Mouse (Mus musculus): ENCODE results near the gene Ampd3. TPM values are rescaled to one million over a fixed set of nuclear protein-coding genes. Genes with fewer than 3 reads are reported as not detected.

Gene Ampd3
- polyA plus RNA-seq, 1 experiment: 1.6 TPM

GRCm38 (mm10) chr7:110739764-110740163 is 28.2 kb upstream of the Ampd3 start:
- no peak overlapping the region for H3K4me3 ChIP-seq (replicated peaks)
- H3K4me1 ChIP-seq: peaks cover 4% of the 10 kb centered on the region
- peaks cover 49% of the 10 kb centered on the region for H3K27me3 ChIP-seq (replicated peaks)
- H3K36me3 ChIP-seq (replicated peaks; ENCODE audit: low read length): no peaks in the 10 kb centered on the region
- TF ChIP-seq GATA1 (IDR thresholded peaks at IDR 0.05; ENCODE audit: borderline replicate concordance, low read length) (no peak), FLI1 (IDR thresholded peaks at IDR 0.05; ENCODE audit: low read length) (no peak)
- H3K9me3 ChIP-seq: peaks cover 30% of the 10 kb centered on the region

DNA sequence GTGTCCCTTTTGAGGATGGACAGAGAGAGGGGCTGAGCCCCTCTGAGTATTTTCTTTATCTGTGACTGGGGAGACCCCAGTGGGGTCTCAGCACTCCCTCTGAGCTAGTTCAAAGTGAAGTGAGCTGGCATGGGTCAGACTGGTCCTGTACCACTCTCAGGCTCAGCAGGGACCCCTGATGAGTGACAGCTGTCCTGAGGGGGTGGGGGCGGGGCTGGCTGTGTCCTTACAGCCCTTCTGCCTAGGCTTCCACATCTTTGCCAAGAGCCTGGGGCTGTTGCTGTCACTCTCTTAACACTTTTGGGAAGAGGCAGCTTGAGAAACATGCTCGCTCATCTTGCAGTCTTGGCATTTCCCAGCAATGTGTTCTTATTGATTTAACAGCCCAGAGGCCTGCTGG is 27.8 kb upstream of the Ampd3 start:
- Histone ChIP-seq H3K9me3 (peaks cover 30% of the 10 kb centered on the region), H3K27me3 (replicated peaks) (peaks cover 52% of the 10 kb centered on the region), H3K4me1 (peaks cover 4% of the 10 kb centered on the region), H3K4me3 (replicated peaks) (no peak overlapping the region), H3K36me3 (replicated peaks; ENCODE audit: low read length) (no peaks in the 10 kb centered on the region)
- TF ChIP-seq FLI1 (IDR thresholded peaks at IDR 0.05; ENCODE audit: low read length) (no peak), GATA1 (IDR thresholded peaks at IDR 0.05; ENCODE audit: borderline replicate concordance, low read length) (no peak)

DNA sequence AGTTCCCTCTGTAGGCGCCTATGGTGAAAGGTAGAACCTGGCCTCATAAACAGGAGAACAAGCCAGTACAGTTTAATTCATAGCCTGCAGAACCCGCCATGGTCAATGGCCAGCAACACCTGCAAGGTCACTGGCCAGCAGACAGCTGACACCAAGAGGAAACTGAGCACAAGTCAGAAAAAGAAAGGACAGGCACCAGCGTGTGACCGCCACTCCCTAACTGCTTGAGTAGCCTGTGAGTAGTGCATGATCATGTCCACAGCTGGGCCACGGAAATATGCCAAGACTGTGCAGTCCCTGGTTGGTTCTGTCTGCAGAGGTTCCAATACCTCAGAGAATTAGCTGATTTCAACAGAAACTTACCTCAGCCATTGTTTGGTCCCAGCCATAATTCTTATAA is 26.0 kb upstream of the Ampd3 start:
- H3K9me3 ChIP-seq: peaks cover 16% of the 10 kb centered on the region
- no peak overlapping the region for H3K4me3 ChIP-seq (replicated peaks)
- H3K36me3 ChIP-seq (replicated peaks; ENCODE audit: low read length): no peaks in the 10 kb centered on the region
- peaks cover 4% of the 10 kb centered on the region for H3K4me1 ChIP-seq
- peaks cover 57% of the 10 kb centered on the region for H3K27me3 ChIP-seq (replicated peaks)
- TF ChIP-seq GATA1 (IDR thresholded peaks at IDR 0.05; ENCODE audit: borderline replicate concordance, low read length) (no peak), FLI1 (IDR thresholded peaks at IDR 0.05; ENCODE audit: low read length) (no peak)

- no peaks in the 10 kb centered on the region for H3K36me3 ChIP-seq (replicated peaks; ENCODE audit: low read length)
- H3K4me1 ChIP-seq: no peaks in the 10 kb centered on the region; the same call in 1 of the 2 replicates
- TF ChIP-seq GATA1 (IDR thresholded peaks at IDR 0.05; ENCODE audit: borderline replicate concordance, low read length) (no peak), FLI1 (IDR thresholded peaks at IDR 0.05; ENCODE audit: low read length) (no peak)
- H3K4me3 ChIP-seq (replicated peaks): no peak overlapping the region
- H3K27me3 ChIP-seq (replicated peaks): peaks cover 46% of the 10 kb centered on the region
- H3K9me3 ChIP-seq: peaks cover 3% of the 10 kb centered on the region; the same call in 1 of the 2 replicates
Measured at GRCm38 (mm10) chr7:110746087-110746562, 21.9 kb upstream of the Ampd3 start.

DNA sequence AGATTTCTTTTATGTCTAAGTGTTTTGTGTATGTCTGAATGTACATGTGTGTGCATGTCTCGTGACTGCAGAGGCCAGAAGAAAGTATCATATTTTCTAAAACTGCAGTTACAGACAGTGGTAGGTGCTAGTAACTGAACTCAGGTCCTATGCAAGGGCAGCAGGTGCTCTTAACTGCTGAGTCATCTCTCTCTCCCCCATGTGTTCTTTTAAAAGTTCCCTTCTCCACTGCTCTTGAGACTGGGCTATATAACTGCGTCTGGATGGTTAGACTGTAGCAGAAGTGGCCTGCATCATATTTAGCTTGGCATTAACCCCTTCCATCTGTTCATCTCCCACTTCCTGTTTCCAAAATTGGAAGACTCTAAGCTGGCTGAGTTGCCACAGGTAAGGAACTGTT is 21.2 kb upstream of the Ampd3 start:
- TF ChIP-seq FLI1 (IDR thresholded peaks at IDR 0.05; ENCODE audit: low read length): no peak
- Histone ChIP-seq H3K4me3 (replicated peaks) (no peak overlapping the region), H3K9me3 (peaks cover 3% of the 10 kb centered on the region; the same call in 1 of the 2 replicates), H3K27me3 (replicated peaks) (peaks cover 41% of the 10 kb centered on the region), H3K4me1 (no peaks in the 10 kb centered on the region; the same call in 1 of the 2 replicates), H3K36me3 (replicated peaks; ENCODE audit: low read length) (no peaks in the 10 kb centered on the region)

- Histone ChIP-seq H3K4me3 (replicated peaks) (no peak overlapping the region), H3K36me3 (replicated peaks; ENCODE audit: low read length) (no peaks in the 10 kb centered on the region), H3K27me3 (replicated peaks) (peaks cover 40% of the 10 kb centered on the region), H3K4me1 (no peaks in the 10 kb centered on the region; the same call in 1 of the 2 replicates), H3K9me3 (peaks cover 5% of the 10 kb centered on the region; the same call in 1 of the 2 replicates)
- TF ChIP-seq GATA1 (IDR thresholded peaks at IDR 0.05; ENCODE audit: borderline replicate concordance, low read length) (no peak), FLI1 (IDR thresholded peaks at IDR 0.05; ENCODE audit: low read length) (no peak)
Measured at GRCm38 (mm10) chr7:110750834-110751233, 17.2 kb upstream of the Ampd3 start.

- TF ChIP-seq FLI1 (IDR thresholded peaks at IDR 0.05; ENCODE audit: low read length): no peak
- TF ChIP-seq GATA1 (IDR thresholded peaks at IDR 0.05; ENCODE audit: borderline replicate concordance, low read length): no peak
- Histone ChIP-seq H3K4me1 (no peaks in the 10 kb centered on the region; the same call in 1 of the 2 replicates), H3K36me3 (replicated peaks; ENCODE audit: low read length) (no peaks in the 10 kb centered on the region), H3K4me3 (replicated peaks) (no peak overlapping the region), H3K27me3 (replicated peaks) (peaks cover 42% of the 10 kb centered on the region), H3K9me3 (peaks cover 5% of the 10 kb centered on the region; the same call in 1 of the 2 replicates)
Measured at GRCm38 (mm10) chr7:110751634-110752033, 16.4 kb upstream of the Ampd3 start.

DNA sequence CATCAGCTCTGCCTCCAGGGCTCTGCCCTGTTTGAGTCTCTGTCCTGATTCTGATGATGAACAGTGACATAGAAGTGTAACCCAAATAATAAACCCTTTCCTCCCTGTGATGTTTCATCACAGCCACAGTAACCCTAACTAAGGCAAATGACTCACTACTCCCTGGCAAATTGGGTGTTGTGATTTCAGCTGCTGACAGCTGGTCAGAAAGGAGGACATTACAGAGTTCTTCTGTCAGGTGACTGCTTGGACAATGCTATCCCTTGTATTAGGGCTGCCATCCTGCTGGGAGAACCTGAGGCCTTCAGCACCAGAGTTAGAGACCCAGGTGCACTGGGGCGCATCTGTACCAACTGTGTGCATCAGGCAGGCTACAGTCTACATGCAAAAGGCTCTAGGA is 14.7 kb upstream of the Ampd3 start:
- H3K9me3 ChIP-seq: peaks cover 5% of the 10 kb centered on the region; the same call in 1 of the 2 replicates
- peaks cover 49% of the 10 kb centered on the region for H3K27me3 ChIP-seq (replicated peaks)
- H3K4me1 ChIP-seq: no peaks in the 10 kb centered on the region
- no peak for TF ChIP-seq GATA1 (IDR thresholded peaks at IDR 0.05; ENCODE audit: borderline replicate concordance, low read length)
- no peak for TF ChIP-seq FLI1 (IDR thresholded peaks at IDR 0.05; ENCODE audit: low read length)
- H3K36me3 ChIP-seq (replicated peaks; ENCODE audit: low read length): no peaks in the 10 kb centered on the region
- H3K4me3 ChIP-seq (replicated peaks): no peak overlapping the region

DNA sequence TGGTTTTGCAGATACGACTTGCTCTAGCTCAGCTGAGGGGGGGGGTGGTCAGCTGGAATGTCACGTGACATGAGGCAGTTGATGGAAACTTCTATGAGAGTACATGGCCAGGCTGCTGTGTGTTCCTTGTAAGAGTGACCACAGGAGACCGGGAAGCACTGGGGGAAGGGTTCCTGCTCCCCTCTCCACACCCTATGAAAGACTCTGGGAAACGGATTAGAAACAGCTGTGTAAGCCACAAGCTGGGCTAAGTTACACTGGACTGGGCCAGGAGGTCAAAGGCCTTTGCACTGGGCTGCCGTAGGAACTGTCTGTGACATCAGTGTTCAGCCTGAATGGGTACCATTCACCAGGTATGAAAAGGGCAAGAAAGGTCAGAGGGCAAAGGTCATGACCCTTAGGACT is 14.1 kb upstream of the Ampd3 start:
- Histone ChIP-seq H3K27me3 (replicated peaks) (peaks cover 53% of the 10 kb centered on the region), H3K4me3 (replicated peaks) (no peak overlapping the region), H3K36me3 (replicated peaks; ENCODE audit: low read length) (no peaks in the 10 kb centered on the region), H3K4me1 (no peaks in the 10 kb centered on the region), H3K9me3 (peaks cover 5% of the 10 kb centered on the region; the same call in 1 of the 2 replicates)
- no peak for TF ChIP-seq GATA1 (IDR thresholded peaks at IDR 0.05; ENCODE audit: borderline replicate concordance, low read length)
- no peak for TF ChIP-seq FLI1 (IDR thresholded peaks at IDR 0.05; ENCODE audit: low read length)

DNA sequence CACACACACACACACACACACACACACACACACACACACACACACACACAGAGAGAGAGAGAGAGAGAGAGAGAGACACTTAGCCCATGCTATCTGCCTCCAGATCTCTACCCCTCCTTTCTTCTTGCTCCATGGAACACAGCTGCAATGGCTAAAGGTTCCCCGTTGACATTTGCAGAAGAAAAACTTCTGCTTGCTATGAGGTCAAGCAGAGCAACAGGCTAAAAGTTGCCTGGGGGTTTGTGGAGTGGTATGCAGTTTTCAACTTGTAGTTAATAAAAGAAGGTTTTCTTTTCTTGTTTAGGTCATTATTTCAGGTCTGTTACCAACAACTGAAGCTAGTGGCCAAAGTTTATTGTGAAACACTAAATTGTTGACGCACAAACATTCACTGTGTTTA is 11.6 kb upstream of the Ampd3 start:
- TF ChIP-seq FLI1 (IDR thresholded peaks at IDR 0.05; ENCODE audit: low read length): no peak
- no peak for TF ChIP-seq GATA1 (IDR thresholded peaks at IDR 0.05; ENCODE audit: borderline replicate concordance, low read length)
- Histone ChIP-seq H3K27me3 (replicated peaks) (peaks cover 45% of the 10 kb centered on the region), H3K4me1 (no peaks in the 10 kb centered on the region), H3K4me3 (replicated peaks) (no peak overlapping the region), H3K36me3 (replicated peaks; ENCODE audit: low read length) (no peaks in the 10 kb centered on the region), H3K9me3 (0 out of 2 replicates have a peak, but pooled peaks cover 2% of the 10 kb centered on the region)
